Mouse (Mus musculus) R1 (cell line): ENCODE measurements around the gene Gng5.

Source experiments
- DNase-seq: peaks from one replicate; pipeline ENCODE4 v3.0.0-alpha.2; 2018; ENCODE audit warnings: low read depth, low spot score

Gene Gng5

GRCm38 (mm10) chr3:146540521-146541273 lies 41.1 kb downstream of the Gng5 start:
- no peak for DNase-seq

- peak; percentile 72 for DNase-seq
These were observed 44.0 kb downstream of the Gng5 start for GRCm38 (mm10) chr3:146543632-146544031.

DNA sequence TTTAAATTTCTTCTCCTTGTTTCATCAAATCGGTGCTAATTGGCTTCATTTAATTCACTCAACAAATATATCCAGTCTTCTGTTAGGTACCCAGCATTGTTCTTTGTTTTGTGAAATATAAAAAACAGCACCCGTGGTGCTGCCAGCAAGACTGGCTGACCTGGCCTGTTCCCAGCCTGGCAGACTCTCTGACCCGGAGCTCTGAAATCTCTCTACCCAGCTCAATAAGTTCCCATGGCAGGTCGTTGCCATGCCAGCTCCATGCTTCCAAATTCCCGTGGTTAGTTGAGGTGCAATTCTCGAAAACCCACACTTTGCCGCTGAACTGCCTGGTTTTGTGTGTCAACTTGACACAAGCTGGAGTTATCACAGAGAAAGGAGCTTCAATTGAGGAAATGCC lies 55.2 kb downstream of the Gng5 start:
- no peak for DNase-seq
